9 mouse cellular contexts compared by ENCODE assay signal in genomic region chr16:23517754-23518566, GRCm38 (mm10). TPM values are rescaled to one million over a fixed set of nuclear protein-coding genes. Genes with fewer than 3 reads are reported as not detected.
DNase-seq lines count a peak whose midpoint lies in the region; ATAC-seq and TF ChIP-seq lines count a peak whose summit lies in the region.
"Had no signal": no experiment of that assay in that cellular context is flagged by ENCODE, and none has a peak within 500 bp of the region (broad histone marks: within the 10 kb centered on the region; RNA-seq: fewer than 3 reads in every experiment).

No protein-coding gene starts in this region.

- H3K36me3 ChIP-seq in heart, embryonic 13.5 days, result no peaks in the 10 kb centered on the region
- H3K36me3 ChIP-seq in lung, embryonic 15.5 days, result no peaks in the 10 kb centered on the region
- H3K36me3 ChIP-seq in hindbrain, embryonic 16.5 days (ENCODE audit: control insufficient read depth, insufficient read depth, low read length), result no peaks in the 10 kb centered on the region
- H3K36me3 ChIP-seq in myocyte (ENCODE audit: control insufficient read depth, insufficient read depth), result no peaks in the 10 kb centered on the region

- intact Hi-C loops in heart, postnatal 14 days (cut with DNase I), result no loop called here

- peaks cover 76% of the 10 kb centered on the region for H3K4me1 ChIP-seq in heart, embryonic 13.5 days
- H3K4me1 ChIP-seq in lung, embryonic 15.5 days, result peaks cover 64% of the 10 kb centered on the region
- H3K4me1 ChIP-seq in hindbrain, embryonic 16.5 days (ENCODE audit: control insufficient read depth, insufficient read depth, low read depth, low read length), result peaks cover 42% of the 10 kb centered on the region

- no peak for ATAC-seq in heart, embryonic 13.5 days (ENCODE audit: extremely low read depth, insufficient number of reproducible peaks, low FRiP score, low TSS enrichment)
- ATAC-seq in lung, embryonic 15.5 days (ENCODE audit: borderline replicate concordance, extremely low read depth, low FRiP score, low TSS enrichment), result no peak
- peak; percentile 9 for ATAC-seq in hindbrain, embryonic 16.5 days

- no peak for TF ChIP-seq POLR2A in myocyte (IDR thresholded peaks at IDR 0.05; ENCODE audit: insufficient read length, low read depth)

- peaks cover 4% of the 10 kb centered on the region; the same call in 1 of the 2 replicates for H3K27me3 ChIP-seq in heart, embryonic 13.5 days (replicated peaks)
- H3K27me3 ChIP-seq in lung, embryonic 15.5 days, result no peaks in the 10 kb centered on the region
- H3K27me3 ChIP-seq in hindbrain, embryonic 16.5 days (replicated peaks; ENCODE audit: control insufficient read depth, insufficient read depth, low read length), result no peaks in the 10 kb centered on the region
- no peaks in the 10 kb centered on the region for H3K27me3 ChIP-seq in myocyte (ENCODE audit: control insufficient read depth, insufficient read depth, insufficient read length)

- 47% methylated on average over 20 of the region's 20 CpGs for WGBS in heart, embryonic 13.5 days
- 41% methylated on average over 20 of the region's 20 CpGs for WGBS in lung, embryonic 15.5 days
- WGBS in hindbrain, embryonic 16.5 days, result 41% methylated on average over 20 of the region's 20 CpGs

- no peaks in the 10 kb centered on the region for H3K79me2 ChIP-seq in myocyte (ENCODE audit: control insufficient read depth, insufficient read depth)

- H3K27ac ChIP-seq in heart, embryonic 13.5 days (replicated peaks), result peak overlapping the region; percentile 41
- H3K27ac ChIP-seq in lung, embryonic 15.5 days, result peak overlapping the region; percentile 30; the same call in 1 of the 2 replicates
- peak overlapping the region; percentile 68 for H3K27ac ChIP-seq in hindbrain, embryonic 16.5 days (ENCODE audit: low read depth, low read length)
- H3K27ac ChIP-seq: macrophage had no signal

- H3K4me2 ChIP-seq in heart, embryonic 13.5 days, result peak overlapping the region; percentile 77
- H3K4me2 ChIP-seq in lung, embryonic 15.5 days, result no peak overlapping the region
- peak overlapping the region; percentile 56 for H3K4me2 ChIP-seq in hindbrain, embryonic 16.5 days (ENCODE audit: low read length)
- H3K4me2 ChIP-seq in myocyte (ENCODE audit: low read depth), result peak overlapping the region; percentile 95

- H3K4me3 ChIP-seq in heart, embryonic 13.5 days, result no peak overlapping the region
- H3K4me3 ChIP-seq in lung, embryonic 15.5 days, result no peak overlapping the region
- H3K4me3 ChIP-seq in hindbrain, embryonic 16.5 days (ENCODE audit: low read length), result peak overlapping the region; percentile 25
- no peak overlapping the region for H3K4me3 ChIP-seq in myocyte

- H3ac ChIP-seq in myocyte (ENCODE audit: control insufficient read depth, insufficient read length), result no peak overlapping the region

- DNase-seq in heart, postnatal 14 days, result no peak
- no peak for DNase-seq in lung, postnatal 25 days (ENCODE audit: low spot score)
- no peak for DNase-seq in testis, postnatal 14 days (ENCODE audit: low spot score)
- DNase-seq in thymus, postnatal 14 days, result no peak

- H3K9me3 ChIP-seq in heart, embryonic 13.5 days, result no peaks in the 10 kb centered on the region
- H3K9me3 ChIP-seq in lung, embryonic 15.5 days, result no peaks in the 10 kb centered on the region
- H3K9me3 ChIP-seq in hindbrain, embryonic 16.5 days (ENCODE audit: control insufficient read depth, low read length), result no peaks in the 10 kb centered on the region

- peak overlapping the region; percentile 60 for H3K9ac ChIP-seq in heart, embryonic 13.5 days
- no peak overlapping the region for H3K9ac ChIP-seq in lung, embryonic 15.5 days
- H3K9ac ChIP-seq in hindbrain, embryonic 16.5 days (ENCODE audit: low read depth, low read length), result peak overlapping the region; percentile 35; the same call in 1 of the 2 replicates

TF ChIP-seq in myocyte, 11 proteins besides CTCF, POLR2A, EP300 and RAD21:
- TF ChIP-seq MYOG (IDR thresholded peaks at IDR 0.05; ENCODE audit: control insufficient read depth in 1 of 3, insufficient read depth in 1 of 3, insufficient read length in 2 of 3, low read depth in 2 of 3) (no peak), E2F4 (IDR thresholded peaks at IDR 0.05; ENCODE audit: insufficient read depth) (no peak), CEBPB (IDR thresholded peaks at IDR 0.05; ENCODE audit: insufficient read depth, poor library complexity, severe bottlenecking) (no peak), POLR2AphosphoS2 (IDR thresholded peaks at IDR 0.05; ENCODE audit: insufficient read length, low read depth) (no peak), SRF (IDR thresholded peaks at IDR 0.05; ENCODE audit: control insufficient read depth, insufficient read length, low read depth) (no peak), TCF12 (IDR thresholded peaks at IDR 0.05; ENCODE audit: insufficient read depth, poor library complexity, severe bottlenecking) (no peak), REST (IDR thresholded peaks at IDR 0.05; ENCODE audit: insufficient read depth, insufficient read length) (no peak), MAX (IDR thresholded peaks at IDR 0.05; ENCODE audit: low read depth) (no peak), MYOD1 (IDR thresholded peaks at IDR 0.05; ENCODE audit: control insufficient read depth in 1 of 3, insufficient read length in 2 of 3, low read depth in 2 of 3) (no peak)
TF ChIP-seq in myocyte: peak in this region for 0.

RNA-seq across cellular contexts. Expression of gene Rtp4, which starts 2.1 kb away (rescaled TPM):
- 9.3 and 9.5 TPM in 2 replicates for polyA plus RNA-seq in heart, embryonic 13.5 days (2015; fragmentation: Nextera tagmentation; extraction: Ambion mirVana)
- total RNA-seq in heart, postnatal 14 days (2021), result 1 to 10 TPM; 2.4 to 3.0 TPM
- 10.1 and 10.4 TPM in 2 replicates for polyA plus RNA-seq in lung, embryonic 15.5 days (2015; fragmentation: Nextera tagmentation; extraction: Ambion mirVana)
- 4.0 and 4.3 TPM in 2 replicates for polyA plus RNA-seq in hindbrain, embryonic 16.5 days (2015; fragmentation: Nextera tagmentation; extraction: Ambion mirVana)
- 0.82 TPM for polyA plus RNA-seq in myocyte (2012; fragmentation: generic; extraction: Trizol)

RNA-seq across cellular contexts. Expression of gene Masp1, which starts 2.7 kb away (rescaled TPM):
- 10.4 and 13.3 TPM in 2 replicates for polyA plus RNA-seq in heart, embryonic 13.5 days (2015; fragmentation: Nextera tagmentation; extraction: Ambion mirVana)
- 10 to 100 TPM; 20.5 to 23.5 TPM for total RNA-seq in heart, postnatal 14 days (2021)
- polyA plus RNA-seq in lung, embryonic 15.5 days (2015; fragmentation: Nextera tagmentation; extraction: Ambion mirVana), result 2.8 and 3.6 TPM in 2 replicates
- polyA plus RNA-seq in hindbrain, embryonic 16.5 days (2015; fragmentation: Nextera tagmentation; extraction: Ambion mirVana), result 28.0 and 29.9 TPM in 2 replicates
- 16.4 TPM for polyA plus RNA-seq in myocyte (2012; fragmentation: generic; extraction: Trizol)
